ENCODE assay signal across 7 mouse cellular contexts in genomic region chr3:116807811-116808506, GRCm38 (mm10). TPM values are rescaled to one million over a fixed set of nuclear protein-coding genes. Genes with fewer than 3 reads are reported as not detected.
DNase-seq lines count a peak whose midpoint lies in the region; ATAC-seq lines count a peak whose summit lies in the region.

Gene Agl (minus strand): TSS chr3:116808166.

- no peaks in the 10 kb centered on the region for H3K9me3 ChIP-seq in intestine, embryonic 16.5 days (ENCODE audit: control insufficient read depth, low read length)
- H3K9me3 ChIP-seq in midbrain, embryonic 11.5 days (ENCODE audit: control insufficient read depth, low read length), result no peaks in the 10 kb centered on the region

- intact Hi-C loops in left cerebral cortex, postnatal 36 days (cut with DNase I), result no loop called here

- 0 out of 2 replicates have a peak, but pooled peaks cover 5% of the 10 kb centered on the region for H3K4me1 ChIP-seq in intestine, embryonic 16.5 days (ENCODE audit: control insufficient read depth, insufficient read depth, low read length)
- peaks cover 4% of the 10 kb centered on the region; the same call in 1 of the 2 replicates for H3K4me1 ChIP-seq in midbrain, embryonic 11.5 days (ENCODE audit: control insufficient read depth, insufficient read depth, low read length)

- H3K27ac ChIP-seq in intestine, embryonic 16.5 days (ENCODE audit: low read length), result peak within 1 kb of the TSS; percentile 90
- peak within 1 kb of the TSS; percentile 44 for H3K27ac ChIP-seq in midbrain, embryonic 11.5 days (ENCODE audit: low read depth, low read length)

- peak; percentile 100 for ATAC-seq in intestine, embryonic 16.5 days
- ATAC-seq in midbrain, embryonic 11.5 days (ENCODE audit: low FRiP score), result peak; percentile 100

- H3K4me2 ChIP-seq in intestine, embryonic 16.5 days (ENCODE audit: low read depth, low read length), result peak within 1 kb of the TSS; percentile 78
- H3K4me2 ChIP-seq in midbrain, embryonic 11.5 days, result peak within 1 kb of the TSS; percentile 75

- H3K36me3 ChIP-seq in intestine, embryonic 16.5 days (ENCODE audit: control insufficient read depth, insufficient read depth, low read length), result no peaks in the 10 kb centered on the region
- H3K36me3 ChIP-seq in midbrain, embryonic 11.5 days (ENCODE audit: control insufficient read depth, insufficient read depth, low read length), result no peaks in the 10 kb centered on the region

- peak; percentile 99 for DNase-seq in adrenal gland, adult 2 months
- peak; percentile 93 for DNase-seq in embryo, embryonic 11.5 days (ENCODE audit: low read depth, low spot score)
- DNase-seq in gastrocnemius, postnatal 4 days (ENCODE audit: low spot score in 2 of 2), result peak; percentile 97 to 98
- DNase-seq in left cerebral cortex, postnatal 36 days (ENCODE audit: low spot score in 2 of 2), result peak; percentile 86 to 89
- peak; percentile 100 for DNase-seq in midbrain, embryonic 11.5 days (ENCODE audit: low spot score, missing footprints)
- DNase-seq in skeletal muscle tissue, adult 2 months (ENCODE audit: low read depth, low spot score), result peak; percentile 98

- peak within 1 kb of the TSS; percentile 71 for H3K4me3 ChIP-seq in intestine, embryonic 16.5 days (ENCODE audit: low read length)
- H3K4me3 ChIP-seq in midbrain, embryonic 11.5 days (ENCODE audit: low read depth, low read length), result peak within 1 kb of the TSS; percentile 78

- no peaks in the 10 kb centered on the region for H3K27me3 ChIP-seq in intestine, embryonic 16.5 days (replicated peaks; ENCODE audit: control insufficient read depth, insufficient read depth, low read length)
- no peaks in the 10 kb centered on the region for H3K27me3 ChIP-seq in midbrain, embryonic 11.5 days (ENCODE audit: control insufficient read depth, insufficient read depth, low read length)

- H3K9ac ChIP-seq in intestine, embryonic 16.5 days (ENCODE audit: low read depth, low read length), result peak within 1 kb of the TSS; percentile 78
- peak within 1 kb of the TSS; percentile 82 for H3K9ac ChIP-seq in midbrain, embryonic 11.5 days (ENCODE audit: low read length)

- under 1% methylated on average over 55 of the region's 57 CpGs for whole genome bisulfite sequencing in intestine, embryonic 16.5 days
- under 1% methylated on average over 57 of the region's 57 CpGs for WGBS in midbrain, embryonic 11.5 days

RNA-seq across cellular contexts. Expression of gene Agl, which starts in this region (rescaled TPM):
- total RNA-seq in adrenal gland, adult 2 months (2021), result 10 to 100 TPM; 53.8 to 54.6 TPM
- polyA plus RNA-seq in adrenal gland, adult 2 months (2012; rRNA removed), result 9.7 and 9.8 TPM in 2 replicates
- 100 to 1,000 TPM; 272 to 307 TPM for total RNA-seq in gastrocnemius, postnatal 4 days (2021)
- polyA plus RNA-seq in intestine, embryonic 16.5 days (2015; fragmentation: Nextera tagmentation; extraction: Ambion mirVana), result 9.9 and 10.3 TPM in 2 replicates
- 10 to 100 TPM; 23.8 to 26.1 TPM for total RNA-seq in left cerebral cortex, postnatal 36 days (2021)
- 11.3 and 14.1 TPM in 2 replicates for polyA plus RNA-seq in midbrain, embryonic 11.5 days (2014; fragmentation: Nextera tagmentation; extraction: Ambion mirVana)

Comparison
In these comparisons a context has a peak if more than half of its experiments do, and no peak if none do; other contexts are left out.
1. Peak in every context shown above with its lines: DNase-seq, ATAC-seq, H3K4me3 ChIP-seq and H3K27ac ChIP-seq.
2. RNA of gene Agl (total RNA-seq): 272 to 307 TPM in gastrocnemius, postnatal 4 days; 53.8 to 54.6 TPM in adrenal gland, adult 2 months and 23.8 to 26.1 TPM in left cerebral cortex, postnatal 36 days; every median in the first group is over 4 times any median in the second.